Mouse (Mus musculus): ENCODE data around the gene Pigf.
A peak's percentile ranks its signal among the peaks of the same experiment; 100 is the strongest.
"Not testable (repeated sequence)": the region's sequence is repeated elsewhere in the genome, so short reads cannot be mapped to it uniquely, and the experiment has no call there.

Gene Pigf

DNA sequence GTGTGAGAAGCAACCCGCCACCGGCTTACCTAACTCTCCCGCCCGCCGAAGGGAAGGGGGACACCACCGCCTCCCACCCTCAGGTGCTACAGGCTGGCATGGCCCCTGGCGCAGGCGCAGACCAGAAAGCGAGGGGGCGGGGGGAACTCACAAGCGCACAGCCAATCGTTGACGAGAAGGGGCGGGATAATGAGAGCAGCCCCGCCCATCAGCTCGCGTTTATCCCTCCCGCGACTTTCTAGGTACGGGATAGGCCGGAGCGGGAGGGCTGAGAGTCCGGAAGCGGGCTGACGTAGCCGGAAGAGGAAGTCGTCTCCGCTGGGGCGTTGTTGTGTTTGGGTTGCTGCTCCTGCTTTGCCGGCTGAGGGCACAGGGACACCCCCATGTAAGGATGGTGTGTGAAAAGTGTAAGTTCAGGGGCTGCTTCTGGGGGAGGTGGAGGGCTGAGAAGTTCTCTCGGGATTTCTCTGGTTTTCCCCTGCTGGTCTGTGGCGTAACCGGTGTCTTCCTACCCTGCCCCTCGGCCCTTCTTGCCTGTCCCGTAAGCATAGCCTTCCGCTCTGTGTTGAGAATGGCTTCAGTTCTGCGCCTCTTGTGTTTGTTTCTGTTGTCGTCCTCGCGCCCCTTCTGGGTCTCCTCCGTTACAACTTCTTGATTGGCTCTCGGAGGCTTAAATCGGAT, at the start of gene Pigf, which contains the start of gene Cript:
Pigf (minus strand) TSS at position 138 of the 681 bp plus-strand sequence.
Cript (plus strand) TSS at position 282 of the 681 bp plus-strand sequence.
- peak; percentile 85 for DNase-seq (ENCODE audit: low spot score)

- no peak for DNase-seq (ENCODE audit: low spot score)
Measured at GRCm38 (mm10) chr17:87073470-87073869, 48.3 kb upstream of the Pigf start.

- DNase-seq (ENCODE audit: low spot score), result no peak
Measured at GRCm38 (mm10) chr17:87072766-87073440, 47.7 kb upstream of the Pigf start.

- not testable (repeated sequence) for DNase-seq (ENCODE audit: low spot score)
Measured at GRCm38 (mm10) chr17:87072183-87072582, 47.0 kb upstream of the Pigf start.

GRCm38 (mm10) chr17:87068997-87069396, 43.8 kb upstream of the Pigf start:
- DNase-seq (ENCODE audit: low spot score), result no peak

GRCm38 (mm10) chr17:87063969-87064368, 38.8 kb upstream of the Pigf start:
- DNase-seq (ENCODE audit: low spot score), result no peak

DNA sequence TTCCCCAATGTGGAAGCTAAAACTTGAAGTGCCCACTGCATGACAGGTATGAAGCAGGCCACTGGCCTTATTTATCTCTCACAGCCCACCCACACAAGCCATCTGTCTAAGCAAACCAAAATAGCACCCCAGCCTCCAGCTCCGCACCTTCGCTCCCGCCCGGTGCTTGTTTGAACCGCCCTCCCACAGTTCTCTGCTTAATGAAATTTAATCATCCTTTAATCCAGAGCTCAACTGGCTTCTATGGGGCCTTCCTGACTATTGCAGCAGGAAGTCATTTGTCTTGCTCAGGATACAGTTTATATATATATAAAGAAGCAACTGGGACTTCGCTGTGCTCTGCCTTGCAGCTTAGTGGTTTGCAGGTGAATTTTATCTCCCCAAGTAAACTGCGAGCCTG, 38.3 kb upstream of the Pigf start:
- DNase-seq (ENCODE audit: low spot score), result no peak

- no peak for DNase-seq (ENCODE audit: low spot score)
Measured at GRCm38 (mm10) chr17:87062639-87063038, 37.4 kb upstream of the Pigf start.

- DNase-seq (ENCODE audit: low spot score), result no peak
Measured at GRCm38 (mm10) chr17:87057486-87058266, 32.5 kb upstream of the Pigf start.

DNA sequence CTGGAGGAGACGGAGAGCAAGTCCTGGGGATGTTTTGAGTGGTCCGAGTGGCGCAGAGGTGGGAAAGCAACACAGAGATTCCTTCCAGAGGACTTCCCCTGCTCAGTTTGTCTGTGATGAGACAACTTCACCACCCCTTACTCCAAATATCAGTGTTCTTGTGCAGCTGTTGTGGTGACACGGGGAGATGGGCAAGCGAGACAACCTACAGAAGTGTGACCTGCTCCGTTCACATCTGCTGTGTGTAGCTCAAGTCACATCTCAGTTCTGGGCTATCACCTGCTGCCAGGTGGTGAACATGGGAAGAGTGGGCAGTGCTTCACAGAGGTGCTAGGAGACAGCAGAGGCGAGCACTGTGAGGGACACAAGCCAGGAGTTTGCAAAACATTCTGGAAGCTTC, 31.6 kb upstream of the Pigf start:
- no peak for DNase-seq (ENCODE audit: low spot score)

- DNase-seq (ENCODE audit: low spot score), result no peak
Measured at GRCm38 (mm10) chr17:87055663-87056062, 30.5 kb upstream of the Pigf start.

GRCm38 (mm10) chr17:87055051-87055459, 29.8 kb upstream of the Pigf start:
- no peak for DNase-seq (ENCODE audit: low spot score)

- DNase-seq (ENCODE audit: low spot score), result no peak
Measured at GRCm38 (mm10) chr17:87053921-87054320, 28.7 kb upstream of the Pigf start.

DNA sequence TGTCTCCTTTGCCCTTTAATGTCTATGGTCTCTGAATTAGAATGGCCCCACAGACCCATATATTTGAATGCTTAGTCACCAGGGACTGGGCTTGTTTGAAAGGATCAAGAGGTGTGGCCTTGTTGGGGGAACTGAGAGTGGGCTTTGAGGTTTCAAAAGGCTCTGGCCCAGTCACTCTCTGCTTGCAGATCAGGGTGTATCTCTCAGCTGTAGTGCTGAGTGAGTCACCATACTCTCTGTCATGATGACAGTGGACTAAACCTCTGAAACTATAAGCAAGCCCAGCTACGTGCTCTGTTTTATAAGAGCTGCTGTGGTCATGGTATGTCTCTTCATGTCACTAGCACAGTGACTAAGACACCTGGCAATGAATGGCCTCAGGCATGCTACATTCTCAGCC, 27.2 kb upstream of the Pigf start:
- no peak for DNase-seq (ENCODE audit: low spot score)

- DNase-seq (ENCODE audit: low spot score), result no peak
Measured at GRCm38 (mm10) chr17:87051652-87052051, 26.4 kb upstream of the Pigf start.

DNA sequence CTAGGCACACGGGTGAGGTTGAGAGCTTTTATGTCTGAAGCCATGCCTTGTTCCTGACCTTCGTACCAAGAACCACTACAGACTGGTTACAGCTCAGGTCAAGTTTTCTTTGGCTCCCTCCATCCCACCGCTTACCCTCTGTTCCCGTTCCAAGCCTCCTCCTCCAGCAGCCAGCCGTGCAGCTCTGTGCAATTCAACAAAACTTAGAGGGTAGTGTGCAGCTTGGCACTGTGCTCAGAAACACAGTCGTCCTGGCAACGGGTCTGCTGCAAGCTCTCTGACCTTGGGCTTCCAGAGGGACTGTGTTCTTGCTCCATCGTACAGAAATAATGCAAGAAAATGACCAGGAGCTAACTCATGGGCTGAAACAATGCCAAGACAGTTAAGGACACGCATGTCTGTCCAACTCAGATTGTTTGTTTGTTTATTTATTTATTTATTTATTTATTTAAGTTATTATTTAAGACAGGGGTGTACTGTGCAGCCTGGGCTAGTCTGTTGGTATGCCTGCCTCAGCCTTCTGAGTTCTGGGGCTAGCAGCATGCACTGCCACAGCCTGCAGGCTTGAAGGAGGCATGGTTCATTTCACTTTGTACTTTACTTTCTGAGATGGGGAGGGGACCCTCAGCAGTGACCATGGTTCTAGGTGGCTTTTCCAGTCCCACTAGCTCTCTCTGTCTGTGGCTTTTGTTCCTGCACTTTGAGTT, 25.4 kb upstream of the Pigf start:
- no peak for DNase-seq (ENCODE audit: low spot score)

DNA sequence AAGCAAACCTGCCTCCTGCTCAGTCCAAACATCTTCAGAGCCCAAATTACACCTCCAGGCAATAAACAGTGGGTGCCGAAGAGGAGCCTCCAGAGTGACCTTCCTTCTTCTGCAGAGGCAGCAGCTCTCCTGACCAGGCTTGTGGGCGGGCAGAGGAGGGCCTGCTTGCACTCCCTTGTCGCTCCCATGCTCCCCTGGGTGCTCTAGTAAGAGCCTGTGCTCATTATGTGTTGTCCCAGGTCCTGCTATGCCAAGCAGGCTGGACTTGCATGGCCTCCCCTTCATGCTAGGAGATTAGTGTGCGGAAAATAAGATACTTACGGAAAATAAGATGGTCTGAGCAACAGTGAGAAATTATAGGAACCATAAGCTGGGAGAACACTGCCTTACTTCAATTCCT, 24.5 kb upstream of the Pigf start:
- DNase-seq (ENCODE audit: low spot score), result no peak

DNA sequence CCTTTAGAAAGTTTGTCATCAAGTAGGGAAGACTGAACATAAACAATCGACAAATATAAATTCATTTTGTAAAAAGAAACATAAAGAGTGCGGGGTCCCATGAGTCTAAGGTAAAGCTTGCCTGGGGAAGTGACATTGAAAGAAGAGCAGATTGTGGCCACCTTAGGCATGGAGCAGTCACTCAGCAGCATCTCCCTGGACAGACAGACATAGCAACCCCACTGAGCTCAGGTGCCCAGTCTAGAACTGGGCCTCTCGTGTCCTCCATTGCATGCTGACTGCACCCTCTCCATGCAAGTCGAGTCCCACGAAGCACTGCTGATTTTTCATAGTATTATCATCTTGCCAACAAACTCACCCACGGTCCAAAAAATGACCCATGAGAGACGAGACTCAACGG, 19.6 kb upstream of the Pigf start:
- DNase-seq (ENCODE audit: low spot score), result no peak

DNA sequence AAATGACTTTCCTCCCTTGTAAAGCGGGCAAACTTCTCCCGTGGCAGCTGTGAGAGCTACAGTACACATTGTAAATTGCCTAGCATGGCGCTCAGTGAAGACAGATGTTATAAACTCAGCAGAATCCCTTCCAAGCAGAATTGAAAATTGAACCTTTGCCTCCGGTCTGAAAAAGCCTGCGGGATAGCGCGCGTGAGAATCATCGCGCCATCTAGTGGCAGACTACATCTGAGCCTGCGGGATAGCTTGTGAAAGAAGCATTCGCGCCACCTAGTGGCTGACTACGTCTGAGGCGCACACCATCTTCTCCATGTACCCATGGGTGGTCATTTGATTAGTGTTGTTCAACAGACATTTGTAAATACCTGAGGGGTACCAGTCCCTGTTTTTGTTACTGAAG, 19.2 kb upstream of the Pigf start:
- peak; percentile 62 for DNase-seq (ENCODE audit: low spot score)

DNA sequence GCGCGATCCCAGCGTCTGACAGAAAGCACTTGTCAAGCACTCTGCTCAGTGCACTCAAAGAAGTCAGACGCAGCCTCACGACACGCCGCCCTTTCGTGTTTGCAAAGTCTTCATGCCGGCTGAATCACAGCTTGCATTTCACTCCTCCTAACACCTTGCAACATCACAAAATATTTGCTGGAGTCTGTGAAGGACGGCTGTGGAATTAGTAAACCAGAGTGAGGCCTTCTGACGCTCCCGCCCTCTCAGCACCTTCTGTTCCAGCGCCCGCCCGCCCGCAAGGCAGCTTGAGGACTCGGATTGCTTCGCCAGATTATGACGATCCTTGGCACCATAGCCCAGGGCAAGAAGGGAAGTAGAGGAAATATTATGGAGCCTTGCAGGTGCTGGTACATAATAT, 16.5 kb upstream of the Pigf start:
- DNase-seq (ENCODE audit: low spot score), result no peak

DNA sequence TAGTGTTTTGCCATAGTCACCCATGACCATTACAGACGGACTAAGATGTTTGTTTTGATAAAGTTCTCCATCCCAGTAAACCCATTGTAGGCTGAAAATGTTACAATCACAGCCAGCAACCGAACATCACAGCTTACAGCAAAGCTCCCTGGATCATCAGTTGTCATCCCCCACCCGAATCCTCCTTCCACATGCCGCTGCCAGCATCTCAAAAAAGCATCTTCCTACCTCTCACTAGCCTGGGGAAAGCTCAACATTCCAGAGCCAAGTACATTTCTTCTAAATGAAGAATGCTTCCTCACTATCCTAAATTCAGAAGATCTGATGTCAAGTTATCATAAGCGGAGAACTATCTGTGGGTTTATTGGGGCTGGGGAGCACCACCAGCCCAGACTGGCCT, 13.3 kb upstream of the Pigf start:
- DNase-seq (ENCODE audit: low spot score), result no peak
